Mouse (Mus musculus) megakaryocyte, embryonic 14.5 days (primary cell): Measurements from ENCODE around the gene Mindy1. TPM values are rescaled to one million over a fixed set of nuclear protein-coding genes. Genes with fewer than 3 reads are reported as not detected.

Experiments used
- H3K27me3 ChIP-seq: replicated peaks from 2 replicates; pipeline ENCODE3; 2012; ENCODE audit warnings: inconsistent platforms
- H3K36me3 ChIP-seq: replicated peaks from 2 replicates; pipeline ENCODE3; 2012; ENCODE audit warnings: low read length, inconsistent platforms, mixed read lengths
- H3K4me1 ChIP-seq: 2 replicates; pipeline ENCODE4 v1.6.1; 2012; ENCODE audit warnings: inconsistent platforms
- H3K4me3 ChIP-seq: replicated peaks from 2 replicates; pipeline ENCODE3; 2012; ENCODE audit warnings: moderate library complexity, mild to moderate bottlenecking, inconsistent platforms
- H3K9me3 ChIP-seq: 2 replicates; pipeline ENCODE4 v1.6.1; 2012; ENCODE audit warnings: inconsistent platforms
- FLI1 ChIP-seq: IDR thresholded peaks from 2 replicates; pipeline ENCODE4 v1.6.1; 2012; ENCODE audit warnings: low read length, inconsistent platforms, mixed read lengths
- GATA1 ChIP-seq: IDR thresholded peaks from 3 replicates; pipeline ENCODE4 v1.6.1; 2012; ENCODE audit warnings: mixed read lengths, low read length, inconsistent platforms, borderline replicate concordance
- polyA plus RNA-seq: library from polyadenylated mRNA; stranded (reverse); fragments of >175 nt; gene quantifications from 2 replicates; pipeline ENCODE4 v1.2.3, GENCODE M21; 2012; ENCODE audit warnings: low replicate concordance; ENCODE audit not compliant: insufficient read depth

The Mindy1 gene
- polyA plus RNA-seq, 1 experiment: 517 TPM

- Histone ChIP-seq H3K4me1 (peaks cover 58% of the 10 kb centered on the region), H3K9me3 (no peaks in the 10 kb centered on the region), H3K4me3 (no peak overlapping the region), H3K27me3 (no peaks in the 10 kb centered on the region), H3K36me3 (peaks cover 95% of the 10 kb centered on the region)
- TF ChIP-seq FLI1 (no peak), GATA1 (no peak)
Observed at GRCm38 (mm10) chr3:95266052-95266451, 15.1 kb upstream of the Mindy1 start.

GRCm38 (mm10) chr3:95267855-95268254 is 13.3 kb upstream of the Mindy1 start:
- H3K27me3 ChIP-seq: no peaks in the 10 kb centered on the region
- H3K4me1 ChIP-seq: peaks cover 69% of the 10 kb centered on the region
- H3K9me3 ChIP-seq: no peaks in the 10 kb centered on the region
- H3K4me3 ChIP-seq: no peak overlapping the region
- no peak for TF ChIP-seq FLI1
- TF ChIP-seq GATA1: no peak
- H3K36me3 ChIP-seq: peaks cover 95% of the 10 kb centered on the region

GRCm38 (mm10) chr3:95269789-95270188 is 11.4 kb upstream of the Mindy1 start:
- H3K9me3 ChIP-seq: no peaks in the 10 kb centered on the region
- peaks cover 94% of the 10 kb centered on the region for H3K36me3 ChIP-seq
- TF ChIP-seq FLI1 (no peak), GATA1 (no peak)
- no peaks in the 10 kb centered on the region for H3K27me3 ChIP-seq
- peaks cover 70% of the 10 kb centered on the region for H3K4me1 ChIP-seq
- H3K4me3 ChIP-seq: no peak overlapping the region

- Histone ChIP-seq H3K9me3 (no peaks in the 10 kb centered on the region), H3K36me3 (peaks cover 95% of the 10 kb centered on the region), H3K27me3 (no peaks in the 10 kb centered on the region), H3K4me1 (peaks cover 78% of the 10 kb centered on the region), H3K4me3 (no peak overlapping the region)
- no peak for TF ChIP-seq GATA1
- TF ChIP-seq FLI1: no peak
Observed at GRCm38 (mm10) chr3:95270766-95271364, 10.3 kb upstream of the Mindy1 start.

GRCm38 (mm10) chr3:95273471-95273870 is 7.7 kb upstream of the Mindy1 start:
- Histone ChIP-seq H3K9me3 (no peaks in the 10 kb centered on the region), H3K36me3 (peaks cover 81% of the 10 kb centered on the region), H3K4me1 (peaks cover 90% of the 10 kb centered on the region), H3K4me3 (peak overlapping the region; percentile 69), H3K27me3 (no peaks in the 10 kb centered on the region)
- TF ChIP-seq GATA1: no peak

GRCm38 (mm10) chr3:95274453-95274852 is 6.7 kb upstream of the Mindy1 start:
- Histone ChIP-seq H3K27me3 (no peaks in the 10 kb centered on the region), H3K36me3 (peaks cover 79% of the 10 kb centered on the region), H3K4me1 (peaks cover 90% of the 10 kb centered on the region), H3K4me3 (no peak overlapping the region), H3K9me3 (no peaks in the 10 kb centered on the region)
- TF ChIP-seq FLI1: no peak
- TF ChIP-seq GATA1: no peak

- H3K4me1 ChIP-seq: peaks cover 89% of the 10 kb centered on the region
- H3K27me3 ChIP-seq: no peaks in the 10 kb centered on the region
- H3K4me3 ChIP-seq: peak overlapping the region; percentile 78
- no peaks in the 10 kb centered on the region for H3K9me3 ChIP-seq
- H3K36me3 ChIP-seq: peaks cover 76% of the 10 kb centered on the region
- TF ChIP-seq FLI1 (no peak), GATA1 (no peak)
Observed at GRCm38 (mm10) chr3:95275161-95275560, 6.0 kb upstream of the Mindy1 start.

- peak overlapping the region; percentile 67 for H3K4me3 ChIP-seq
- TF ChIP-seq FLI1: no peak
- no peak for TF ChIP-seq GATA1
- H3K27me3 ChIP-seq: no peaks in the 10 kb centered on the region
- peaks cover 80% of the 10 kb centered on the region for H3K4me1 ChIP-seq
- peaks cover 65% of the 10 kb centered on the region for H3K36me3 ChIP-seq
- no peaks in the 10 kb centered on the region for H3K9me3 ChIP-seq
Observed at GRCm38 (mm10) chr3:95276428-95276934, 4.7 kb upstream of the Mindy1 start.

- H3K4me1 ChIP-seq: peaks cover 73% of the 10 kb centered on the region
- peaks cover 58% of the 10 kb centered on the region for H3K36me3 ChIP-seq
- TF ChIP-seq GATA1: no peak
- TF ChIP-seq FLI1: no peak
- peak overlapping the region; percentile 48 for H3K4me3 ChIP-seq
- H3K9me3 ChIP-seq: no peaks in the 10 kb centered on the region
- no peaks in the 10 kb centered on the region for H3K27me3 ChIP-seq
Observed at GRCm38 (mm10) chr3:95277149-95277551, 4.0 kb upstream of the Mindy1 start.

- Histone ChIP-seq H3K4me3 (peak overlapping the region; percentile 99), H3K27me3 (no peaks in the 10 kb centered on the region), H3K9me3 (no peaks in the 10 kb centered on the region), H3K4me1 (peaks cover 60% of the 10 kb centered on the region), H3K36me3 (peaks cover 46% of the 10 kb centered on the region)
- TF ChIP-seq FLI1 (no peak), GATA1 (no peak)
Observed at GRCm38 (mm10) chr3:95280747-95281146, 398 bp upstream of the Mindy1 start.
